Mouse (Mus musculus): ENCODE data around the gene Gm49339. TPM values are rescaled to one million over a fixed set of nuclear protein-coding genes. Genes with fewer than 3 reads are reported as not detected.

Gene Gm49339
- total and polyA plus RNA-seq, 3 experiments, result not detected

DNA sequence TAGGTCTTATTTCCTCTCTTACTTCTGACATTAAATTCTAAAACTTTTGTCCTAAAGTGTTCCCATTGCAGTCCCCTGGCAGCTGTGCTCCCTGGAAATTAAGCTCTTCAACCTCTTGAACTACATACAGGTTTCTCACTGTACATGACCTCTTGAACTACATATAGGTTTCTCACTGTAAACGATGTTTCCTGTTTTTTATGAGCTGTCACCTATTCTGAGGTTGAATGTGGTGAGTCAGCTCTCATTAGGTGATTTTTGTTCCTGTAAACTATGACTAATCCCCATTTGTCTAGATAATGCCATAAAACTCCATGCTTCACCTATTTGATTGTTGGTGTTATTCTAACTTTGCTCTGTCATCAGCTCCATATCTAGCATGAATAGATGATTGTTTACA lies 26.0 kb upstream of the Gm49339 start:
- Histone ChIP-seq H3K9ac (ENCODE audit: control insufficient read depth, low read depth, low read length, poor library complexity, severe bottlenecking) (peak overlapping the region; percentile 50; the same call in 1 of the 2 replicates), H3K27me3 (ENCODE audit: control insufficient read depth in 1 of 2, insufficient read depth in 2 of 2, low read length in 2 of 2) (no peaks in the 10 kb centered on the region), H3K27ac (ENCODE audit: control insufficient read depth, low read depth, low read length) (peak overlapping the region; percentile 94), H3K9me3 (replicated peaks; ENCODE audit: insufficient read depth, low read length) (no peaks in the 10 kb centered on the region), H3K4me3 (ENCODE audit: control insufficient read depth in 1 of 2, insufficient read depth in 1 of 2, low read depth in 2 of 2, low read length in 2 of 2) (no peak overlapping the region), H3K4me1 (ENCODE audit: control insufficient read depth in 1 of 2, insufficient read depth in 2 of 2, low read length in 2 of 2) (peaks cover 11 to 17% of the 10 kb centered on the region in 2 experiments), H3K36me3 (ENCODE audit: control insufficient read depth in 1 of 2, insufficient read depth in 2 of 2, low read length in 2 of 2) (peaks cover 0 to 25% of the 10 kb centered on the region in 2 experiments; a peak in 2 of 4 replicates), H3K79me2 (ENCODE audit: control insufficient read depth, insufficient read depth, low read length, poor library complexity) (no peaks in the 10 kb centered on the region)
- DNase-seq (ENCODE audit: low read depth, low spot score), result peak; percentile 62
- 0 out of 2 replicates have a peak, but pooled peaks have one; percentile 12 for TF ChIP-seq SIN3A (IDR thresholded peaks at IDR 0.05; ENCODE audit: low read length)
- TF ChIP-seq MAX (IDR thresholded peaks at IDR 0.05; ENCODE audit: low read length), result no peak
- TF ChIP-seq NRF1 (IDR thresholded peaks at IDR 0.05; ENCODE audit: insufficient read depth, low read depth, low read length, poor library complexity, severe bottlenecking), result no peak
- TF ChIP-seq CHD2 (IDR thresholded peaks at IDR 0.05; ENCODE audit: low read length), result no peak
- no peak; the same call in 1 of the 2 replicates for TF ChIP-seq RCOR1 (IDR thresholded peaks at IDR 0.05; ENCODE audit: low read depth, low read length)
- no peak for TF ChIP-seq ELF1 (IDR thresholded peaks at IDR 0.05; ENCODE audit: low read depth, low read length)
- TF ChIP-seq MXI1 (IDR thresholded peaks at IDR 0.05; ENCODE audit: low read depth, low read length), result no peak
- TF ChIP-seq POLR2A (IDR thresholded peaks at IDR 0.05; ENCODE audit: control insufficient read depth in 1 of 2, insufficient read depth in 1 of 2, low read depth in 1 of 2, low read length in 2 of 2, poor library complexity in 1 of 2), result no peak
- no peak for TF ChIP-seq MYB (IDR thresholded peaks at IDR 0.05; ENCODE audit: low read depth, low read length)
- TF ChIP-seq CHD1 (IDR thresholded peaks at IDR 0.05; ENCODE audit: low read depth, low read length), result no peak
- TF ChIP-seq MYC (IDR thresholded peaks at IDR 0.05; ENCODE audit: low read depth, low read length), result no peak
- TF ChIP-seq ETS1 (IDR thresholded peaks at IDR 0.05; ENCODE audit: low read depth, low read length), result peak; percentile 61; the same call in 1 of the 2 replicates
- TF ChIP-seq GATA1 (IDR thresholded peaks at IDR 0.05; ENCODE audit: low read depth, low read length), result 0 out of 2 replicates have a peak, but pooled peaks have one; percentile 34
- no peak for TF ChIP-seq TAL1 (IDR thresholded peaks at IDR 0.05; ENCODE audit: low read length)

DNA sequence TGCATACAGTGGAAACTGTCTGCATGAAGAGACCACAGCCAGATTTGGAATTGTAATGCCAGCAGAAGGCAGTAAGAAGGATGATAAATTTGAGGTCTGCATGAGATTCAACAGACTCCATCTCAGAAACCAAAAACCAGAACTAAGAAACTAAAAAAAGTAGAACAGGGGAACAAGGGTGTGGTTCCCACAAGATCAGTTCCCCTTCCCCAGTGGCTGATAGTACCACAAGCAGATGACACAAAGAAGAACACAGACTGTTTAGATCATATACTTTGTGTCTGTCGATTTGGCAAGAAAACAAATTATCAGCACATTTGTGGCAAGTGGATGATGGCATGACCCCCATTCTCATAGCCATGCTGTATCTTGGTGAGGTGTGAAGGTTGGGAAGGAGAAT lies 24.6 kb upstream of the Gm49339 start:
- Histone ChIP-seq H3K9ac (ENCODE audit: control insufficient read depth, low read depth, low read length, poor library complexity, severe bottlenecking) (no peak overlapping the region), H3K79me2 (ENCODE audit: control insufficient read depth, insufficient read depth, low read length, poor library complexity) (no peaks in the 10 kb centered on the region), H3K36me3 (ENCODE audit: control insufficient read depth in 1 of 2, insufficient read depth in 2 of 2, low read length in 2 of 2) (peaks cover 0 to 25% of the 10 kb centered on the region in 2 experiments; a peak in 2 of 4 replicates), H3K27ac (ENCODE audit: control insufficient read depth, low read depth, low read length) (peak overlapping the region; percentile 65), H3K4me3 (ENCODE audit: control insufficient read depth in 1 of 2, insufficient read depth in 1 of 2, low read depth in 2 of 2, low read length in 2 of 2) (no peak overlapping the region), H3K9me3 (replicated peaks; ENCODE audit: insufficient read depth, low read length) (no peaks in the 10 kb centered on the region), H3K4me1 (ENCODE audit: control insufficient read depth in 1 of 2, insufficient read depth in 2 of 2, low read length in 2 of 2) (peaks cover 11 to 17% of the 10 kb centered on the region in 2 experiments), H3K27me3 (ENCODE audit: control insufficient read depth in 1 of 2, insufficient read depth in 2 of 2, low read length in 2 of 2) (no peaks in the 10 kb centered on the region)
- DNase-seq (ENCODE audit: low read depth, low spot score), result peak; percentile 83
- no peak for TF ChIP-seq MAFK (IDR thresholded peaks at IDR 0.05; ENCODE audit: borderline replicate concordance, low read depth, low read length)
- no peak for TF ChIP-seq UBTF (IDR thresholded peaks at IDR 0.05; ENCODE audit: borderline replicate concordance, insufficient read depth, low read depth, low read length)
- peak; percentile 32; the same call in 1 of the 2 replicates for TF ChIP-seq MAX (IDR thresholded peaks at IDR 0.05; ENCODE audit: low read length)
- peak; percentile 72 to 78 for TF ChIP-seq EP300 (IDR thresholded peaks at IDR 0.05; ENCODE audit: low read depth in 1 of 2, low read length in 2 of 2)
- peak; percentile 91 for TF ChIP-seq ETS1 (IDR thresholded peaks at IDR 0.05; ENCODE audit: low read depth, low read length)
- no peak for TF ChIP-seq ZKSCAN1 (IDR thresholded peaks at IDR 0.05; ENCODE audit: low read depth, low read length)
- no peak for TF ChIP-seq TBP (IDR thresholded peaks at IDR 0.05; ENCODE audit: low read depth, low read length)
- TF ChIP-seq GATA1 (IDR thresholded peaks at IDR 0.05; ENCODE audit: low read depth, low read length), result peak; percentile 49
- TF ChIP-seq POLR2AphosphoS2 (IDR thresholded peaks at IDR 0.05; ENCODE audit: low read length), result no peak
- TF ChIP-seq KAT2A (conservative IDR thresholded peaks at IDR 0.05; ENCODE audit: low read depth, low read length), result no peak
- peak; percentile 81 for TF ChIP-seq ZNF384 (IDR thresholded peaks at IDR 0.05; ENCODE audit: low read depth, low read length)
- peak; percentile 60 for TF ChIP-seq TCF12 (IDR thresholded peaks at IDR 0.05; ENCODE audit: low read depth, low read length)
- TF ChIP-seq ZC3H11A (IDR thresholded peaks at IDR 0.05; ENCODE audit: low read depth, low read length), result no peak
- peak; percentile 89 for TF ChIP-seq RCOR1 (IDR thresholded peaks at IDR 0.05; ENCODE audit: low read depth, low read length)
- TF ChIP-seq POLR2AphosphoS5 (IDR thresholded peaks at IDR 0.05; ENCODE audit: borderline replicate concordance, low read depth, low read length), result no peak
- no peak for TF ChIP-seq NRF1 (IDR thresholded peaks at IDR 0.05; ENCODE audit: insufficient read depth, low read depth, low read length, poor library complexity, severe bottlenecking)
- no peak for TF ChIP-seq RAD21 (IDR thresholded peaks at IDR 0.05; ENCODE audit: low read depth, low read length)
